Mouse (Mus musculus) stomach, embryonic 16.5 days (tissue): Measurements from ENCODE around the gene Iqck. TPM values are rescaled to one million over a fixed set of nuclear protein-coding genes. Genes with fewer than 3 reads are reported as not detected.

ENCODE experiments used
- ATAC-seq: fragments of 200-750 bp; cut with Nextera tagmentation; 2 replicates; pipeline ENCODE4 v1.8.0; 2017; ENCODE audit warnings: moderate number of reproducible peaks, moderate TSS enrichment; ENCODE audit not compliant: insufficient read depth, low FRiP score
- H3K27ac ChIP-seq: fragments of 300-500 bp; sonication (generic); 2 replicates; pipeline ENCODE4 v1.5.1; 2014; ENCODE audit warnings: low read length
- H3K27me3 ChIP-seq: fragments of 300-500 bp; sonication (generic); 2 replicates; pipeline ENCODE4 v1.6.1; 2014; ENCODE audit warnings: low read length, control low read depth, mixed read lengths; ENCODE audit not compliant: control insufficient read depth, insufficient read depth
- H3K36me3 ChIP-seq: fragments of 300-500 bp; sonication (generic); 2 replicates; pipeline ENCODE4 v1.6.1; 2014; ENCODE audit warnings: low read length; ENCODE audit not compliant: control insufficient read depth, insufficient read depth
- H3K4me1 ChIP-seq: fragments of 300-500 bp; sonication (generic); 2 replicates; pipeline ENCODE4 v1.6.1; 2014; ENCODE audit warnings: low read length, control low read depth, mixed read lengths; ENCODE audit not compliant: control insufficient read depth, insufficient read depth
- H3K4me2 ChIP-seq: fragments of 300-500 bp; sonication (generic); 2 replicates; pipeline ENCODE4 v1.6.1; 2014; ENCODE audit warnings: low read depth, low read length, mixed read lengths
- H3K4me3 ChIP-seq: fragments of 300-500 bp; sonication (generic); replicated peaks from 2 replicates; pipeline ENCODE4 v1.5.1; 2014; ENCODE audit warnings: mild to moderate bottlenecking, low read length
- H3K9ac ChIP-seq: fragments of 300-500 bp; sonication (generic); 2 replicates; pipeline ENCODE4 v1.6.1; 2014; ENCODE audit warnings: low read length
- H3K9me3 ChIP-seq: fragments of 300-500 bp; sonication (generic); replicated peaks from 2 replicates; pipeline ENCODE4 v1.6.1; 2016; ENCODE audit warnings: low read length, control low read depth; ENCODE audit not compliant: control insufficient read depth
- WGBS: fragments of 180-500 bp; shearing (Covaris S2); extraction: QIAGEN DNeasy Blood & Tissue Kit; methylation state at CpG from one replicate; pipeline ENCODE4 v1.1.7; 2014; 5-methylcytosine and 5-hydroxymethylcytosine counted together
- polyA plus RNA-seq: library from polyadenylated mRNA; unstranded; fragments of >200 nt; fragmentation: Nextera tagmentation; extraction: Ambion mirVana; gene quantifications from 2 replicates; pipeline ENCODE4 v1.2.1, GENCODE M21; 2015

Gene Iqck
- polyA plus RNA-seq, 1 experiment from 2014 or later = 2.0 TPM

- Histone ChIP-seq H3K4me1 (peaks cover 19% of the 10 kb centered on the region), H3K9me3 (no peaks in the 10 kb centered on the region), H3K4me2 (no peak overlapping the region), H3K9ac (no peak overlapping the region), H3K4me3 (no peak overlapping the region), H3K27me3 (no peaks in the 10 kb centered on the region), H3K36me3 (no peaks in the 10 kb centered on the region), H3K27ac (no peak overlapping the region)
- ATAC-seq = no peak
- WGBS = 48% methylated on average over 6 of the region's 6 CpGs
Observed at GRCm38 (mm10) chr7:118992080-118992560, 136.6 kb downstream of the Iqck start.

DNA sequence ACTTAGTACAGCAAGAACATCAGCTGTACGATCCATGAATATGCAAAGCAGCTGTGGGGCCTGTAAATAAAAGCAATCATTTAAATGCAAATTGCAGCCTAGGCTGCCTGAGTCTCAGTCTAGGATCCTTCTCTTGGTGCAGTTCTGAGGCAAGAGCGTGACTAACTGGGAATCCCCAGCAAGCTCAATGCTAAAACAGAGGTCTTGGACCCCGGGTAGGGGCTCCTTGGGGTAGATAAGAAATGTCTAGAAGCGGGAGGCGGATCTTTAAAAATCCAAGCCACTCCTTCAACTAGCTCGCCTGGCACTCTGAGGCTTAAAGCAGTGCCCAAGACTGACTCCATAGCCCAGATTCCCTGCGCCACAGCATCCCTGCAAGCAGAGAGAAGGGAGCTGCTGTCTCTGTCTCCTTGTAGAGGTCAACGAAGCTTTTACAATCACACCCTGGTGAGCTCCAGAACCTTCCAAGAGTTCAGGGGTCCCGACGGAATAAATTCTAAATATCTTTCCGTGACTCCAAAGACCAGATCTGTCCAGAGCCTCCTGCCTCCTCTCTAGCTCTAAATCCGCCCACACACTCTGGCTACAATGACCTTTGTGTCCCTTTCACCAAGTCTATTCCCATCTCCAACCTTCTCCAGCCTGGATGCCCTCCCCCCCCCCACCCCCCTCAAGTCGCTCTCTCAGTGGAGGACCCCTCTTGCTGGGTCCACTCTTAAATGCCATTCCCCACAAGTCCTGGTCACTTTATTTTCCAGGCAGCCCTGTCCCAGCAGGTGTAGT, 137.3 kb downstream of the Iqck start:
- ATAC-seq = no peak
- 58% methylated on average over 13 of the region's 13 CpGs for WGBS
- Histone ChIP-seq H3K9me3 (no peaks in the 10 kb centered on the region), H3K27me3 (no peaks in the 10 kb centered on the region), H3K36me3 (no peaks in the 10 kb centered on the region), H3K4me2 (peak overlapping the region; percentile 86; the same call in 1 of the 2 replicates), H3K4me3 (no peak overlapping the region), H3K27ac (no peak overlapping the region), H3K4me1 (peaks cover 19% of the 10 kb centered on the region), H3K9ac (no peak overlapping the region)

- peak overlapping the region; percentile 72 for H3K9ac ChIP-seq
- H3K4me3 ChIP-seq = peak overlapping the region; percentile 60
- no peaks in the 10 kb centered on the region for H3K27me3 ChIP-seq
- peaks cover 19% of the 10 kb centered on the region for H3K4me1 ChIP-seq
- 8% methylated on average over 26 of the region's 26 CpGs for WGBS
- no peaks in the 10 kb centered on the region for H3K36me3 ChIP-seq
- ATAC-seq = no peak
- no peak overlapping the region for H3K27ac ChIP-seq
- no peaks in the 10 kb centered on the region for H3K9me3 ChIP-seq
- H3K4me2 ChIP-seq = peak overlapping the region; percentile 86
Observed at GRCm38 (mm10) chr7:118993597-118994230, 138.2 kb downstream of the Iqck start.

DNA sequence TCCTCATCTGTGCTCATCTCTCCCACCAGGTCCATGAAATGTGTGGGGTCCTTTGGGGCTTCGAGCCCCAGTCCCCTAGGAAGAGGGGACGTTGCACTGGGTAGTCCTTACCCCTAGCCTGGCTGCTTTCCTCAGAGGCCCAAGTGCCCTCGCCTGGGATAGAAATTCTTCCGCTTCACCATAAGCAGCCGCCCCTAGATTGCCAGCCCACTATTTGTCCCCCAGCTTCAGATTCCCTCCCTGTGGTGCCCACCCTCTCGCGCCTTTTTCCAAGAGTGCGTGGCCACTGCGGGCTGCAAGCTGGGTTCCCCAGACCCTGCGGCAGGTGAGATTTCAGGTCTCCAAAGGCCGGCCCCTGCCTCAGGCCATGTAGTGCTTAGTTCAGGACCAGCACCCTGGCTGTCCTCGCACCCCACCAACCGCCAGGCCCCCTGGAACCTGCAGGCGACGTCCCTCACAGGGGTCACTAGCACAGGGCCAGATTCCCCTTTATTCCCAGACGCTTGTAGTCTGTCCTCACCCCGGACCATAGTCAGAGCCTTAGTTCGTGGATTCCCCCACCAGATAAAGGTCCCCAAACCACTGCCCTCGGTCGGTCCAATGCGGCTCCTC, 138.8 kb downstream of the Iqck start:
- H3K9me3 ChIP-seq = no peaks in the 10 kb centered on the region
- H3K4me3 ChIP-seq = peak overlapping the region; percentile 60
- H3K27ac ChIP-seq = no peak overlapping the region
- ATAC-seq = peak; percentile 12; the same call in 1 of the 2 replicates
- H3K4me2 ChIP-seq = peak overlapping the region; percentile 86
- H3K9ac ChIP-seq = peak overlapping the region; percentile 72
- WGBS = 2% methylated on average over 21 of the region's 21 CpGs
- H3K4me1 ChIP-seq = peaks cover 19% of the 10 kb centered on the region
- no peaks in the 10 kb centered on the region for H3K36me3 ChIP-seq
- H3K27me3 ChIP-seq = no peaks in the 10 kb centered on the region

DNA sequence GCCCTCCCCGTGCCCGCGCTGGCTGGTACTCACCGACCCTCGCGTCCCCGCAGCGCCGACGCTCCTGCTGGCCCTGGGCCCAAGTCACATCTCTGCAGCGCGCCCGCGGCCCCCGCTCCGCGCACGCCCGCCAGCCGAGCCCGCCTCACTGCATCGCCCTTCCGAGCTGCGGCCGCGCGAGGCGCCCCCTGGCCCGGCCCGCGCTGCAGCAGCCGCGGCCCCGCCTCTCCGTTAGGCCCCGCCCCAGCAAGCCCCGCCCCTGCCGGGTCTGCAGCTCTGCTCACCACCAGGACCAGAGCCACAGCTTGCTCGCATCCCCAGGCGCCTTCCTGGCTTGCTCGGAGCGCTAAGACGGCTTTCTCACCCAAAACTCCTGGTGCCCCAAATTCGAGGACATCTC, 139.5 kb downstream of the Iqck start, which contains the start of gene Gprc5b:
Gene Gprc5b (minus strand): TSS at position 205 of the 400 bp plus-strand sequence.
- WGBS = under 1% methylated on average over 44 of the region's 44 CpGs
- no peaks in the 10 kb centered on the region for H3K36me3 ChIP-seq
- peak within 1 kb of the TSS; percentile 86 for H3K4me2 ChIP-seq
- peak within 1 kb of the TSS; percentile 60 for H3K4me3 ChIP-seq
- H3K9me3 ChIP-seq = no peaks in the 10 kb centered on the region
- H3K9ac ChIP-seq = peak within 1 kb of the TSS; percentile 72
- H3K4me1 ChIP-seq = peaks cover 19% of the 10 kb centered on the region
- no peaks in the 10 kb centered on the region for H3K27me3 ChIP-seq
- peak; percentile 94 for ATAC-seq
- no peak within 1 kb of the TSS for H3K27ac ChIP-seq

GRCm38 (mm10) chr7:118995671-118996070, 140.1 kb downstream of the Iqck start:
- Histone ChIP-seq H3K4me3 (peak overlapping the region; percentile 60), H3K27me3 (no peaks in the 10 kb centered on the region), H3K36me3 (no peaks in the 10 kb centered on the region), H3K4me1 (peaks cover 19% of the 10 kb centered on the region), H3K9me3 (no peaks in the 10 kb centered on the region), H3K27ac (no peak overlapping the region), H3K4me2 (peak overlapping the region; percentile 86), H3K9ac (peak overlapping the region; percentile 49; the same call in 1 of the 2 replicates)
- peak; percentile 9 for ATAC-seq
- 10% methylated on average over 14 of the region's 14 CpGs for WGBS

GRCm38 (mm10) chr7:118996137-118996837, 140.7 kb downstream of the Iqck start:
- H3K4me3 ChIP-seq = no peak overlapping the region
- WGBS = 6% methylated on average over 13 of the region's 13 CpGs
- peak; percentile 27 for ATAC-seq

GRCm38 (mm10) chr7:118999857-119000256, 144.3 kb downstream of the Iqck start:
- Histone ChIP-seq H3K9ac (no peak overlapping the region), H3K4me1 (peaks cover 8% of the 10 kb centered on the region; the same call in 1 of the 2 replicates), H3K27me3 (no peaks in the 10 kb centered on the region), H3K27ac (no peak overlapping the region), H3K9me3 (no peaks in the 10 kb centered on the region), H3K4me2 (no peak overlapping the region), H3K4me3 (no peak overlapping the region), H3K36me3 (no peaks in the 10 kb centered on the region)
- 71% methylated on average over 2 of the region's 2 CpGs for WGBS
- ATAC-seq = no peak

More at GRCm38 (mm10) chr7:118996137-118996837, 140.7 kb downstream of the Iqck start:
- H3K27me3 ChIP-seq = no peaks in the 10 kb centered on the region
- H3K9ac ChIP-seq = no peak overlapping the region
- H3K36me3 ChIP-seq = no peaks in the 10 kb centered on the region
- H3K9me3 ChIP-seq = no peaks in the 10 kb centered on the region
- no peak overlapping the region for H3K27ac ChIP-seq
- H3K4me2 ChIP-seq = peak overlapping the region; percentile 86
- H3K4me1 ChIP-seq = peaks cover 19% of the 10 kb centered on the region
